Mouse (Mus musculus): ENCODE data around the gene Kirrel.

The Kirrel gene

DNA sequence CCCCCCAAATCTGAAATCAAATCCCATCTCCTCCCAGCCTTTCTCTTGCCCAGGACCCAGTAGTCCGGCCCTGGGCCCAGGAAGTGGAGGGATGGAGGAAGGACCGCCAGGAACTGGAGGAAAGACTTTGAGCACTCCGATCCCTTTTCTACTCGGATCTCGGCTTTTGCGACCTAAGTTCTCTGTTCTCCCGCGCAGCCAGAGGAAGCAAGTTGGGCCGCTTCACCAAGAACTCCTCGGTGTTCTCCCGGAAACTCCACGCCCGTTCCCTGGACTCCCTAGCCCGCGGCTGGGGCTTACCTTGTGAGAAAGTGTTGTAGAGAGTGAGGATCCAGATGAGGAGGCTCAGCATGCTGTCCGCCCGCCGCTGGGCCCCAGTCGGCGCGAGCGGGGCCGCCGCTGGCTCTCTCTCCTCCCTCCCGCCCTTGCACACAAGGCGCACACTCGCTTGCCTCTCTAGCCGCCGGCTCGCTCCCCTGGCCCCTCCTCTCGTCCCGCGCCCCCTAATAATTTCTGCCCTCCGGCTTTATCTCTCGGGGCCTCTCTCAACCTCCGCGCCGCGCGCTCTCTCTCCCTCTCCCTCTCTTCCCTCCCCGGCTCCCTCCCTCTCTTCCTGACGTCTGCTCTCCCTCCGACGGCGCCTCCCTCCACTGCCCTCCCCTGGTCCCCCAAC is at the start of gene Kirrel:
Gene Kirrel (minus strand): TSS at position 652 of the 673 bp plus-strand sequence.
- no peak for DNase-seq (ENCODE audit: low read depth in 2 of 2, low spot score in 2 of 2)

DNA sequence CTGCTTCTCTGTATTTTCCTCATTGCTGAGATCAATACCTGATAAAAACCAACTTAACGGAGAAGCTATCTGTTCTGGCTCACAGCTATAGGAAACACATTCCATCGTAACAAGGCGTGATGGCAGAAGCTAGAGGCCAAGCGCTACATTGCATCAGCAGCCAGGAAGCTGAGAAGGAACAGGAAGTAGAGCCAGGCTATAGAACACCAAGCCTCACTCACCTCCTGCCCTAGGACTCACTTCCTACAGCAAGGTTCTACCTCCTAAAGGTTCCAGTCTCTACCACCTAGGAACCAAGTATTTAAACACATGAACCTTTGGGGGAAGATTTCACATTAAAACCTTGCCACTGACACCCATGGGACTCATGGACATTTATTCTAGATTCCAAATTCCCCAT is 49.1 kb upstream of the Kirrel start:
- no peak for DNase-seq (ENCODE audit: low read depth in 2 of 2, low spot score in 2 of 2)

DNA sequence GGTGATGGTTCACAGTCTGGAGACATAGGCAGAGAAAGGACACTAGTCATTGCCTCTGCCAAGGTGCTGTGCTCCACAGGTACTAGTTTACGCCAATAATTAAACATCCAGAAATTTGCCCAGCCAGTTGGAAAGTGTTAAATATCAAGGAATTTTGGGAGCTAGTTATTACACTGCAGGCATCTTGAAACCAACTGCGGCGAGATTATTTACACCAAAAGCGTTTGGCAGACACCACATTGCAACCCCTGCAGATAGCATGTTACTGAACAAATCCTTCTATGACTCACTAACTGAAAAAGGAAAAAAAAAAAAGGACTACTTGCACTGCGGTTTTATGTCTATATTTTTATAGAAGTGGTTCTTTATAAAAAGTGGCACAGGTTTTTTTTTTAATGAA is 47.8 kb upstream of the Kirrel start:
- DNase-seq (ENCODE audit: low read depth in 2 of 2, low spot score in 2 of 2): no peak

DNA sequence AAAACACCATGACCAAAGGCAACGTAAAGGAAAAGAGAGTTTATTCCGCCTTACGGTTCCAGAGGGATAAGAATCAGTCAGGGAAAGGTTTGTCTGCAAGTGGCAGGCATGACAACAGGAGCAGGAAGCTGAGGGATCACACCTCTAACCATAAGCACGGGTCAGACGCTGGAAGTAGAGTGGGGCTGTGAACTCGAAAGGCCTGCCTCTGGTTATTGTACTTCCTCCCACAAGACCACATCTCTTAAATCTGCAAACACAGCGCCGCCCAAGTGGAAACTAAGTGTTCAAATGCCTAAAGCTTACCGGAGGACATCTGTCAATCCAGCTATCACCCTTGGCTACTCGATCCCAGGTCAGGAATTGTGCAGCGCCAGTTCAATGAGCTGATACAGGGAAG is 40.6 kb upstream of the Kirrel start:
- DNase-seq (ENCODE audit: low read depth in 2 of 2, low spot score in 2 of 2): no peak

DNA sequence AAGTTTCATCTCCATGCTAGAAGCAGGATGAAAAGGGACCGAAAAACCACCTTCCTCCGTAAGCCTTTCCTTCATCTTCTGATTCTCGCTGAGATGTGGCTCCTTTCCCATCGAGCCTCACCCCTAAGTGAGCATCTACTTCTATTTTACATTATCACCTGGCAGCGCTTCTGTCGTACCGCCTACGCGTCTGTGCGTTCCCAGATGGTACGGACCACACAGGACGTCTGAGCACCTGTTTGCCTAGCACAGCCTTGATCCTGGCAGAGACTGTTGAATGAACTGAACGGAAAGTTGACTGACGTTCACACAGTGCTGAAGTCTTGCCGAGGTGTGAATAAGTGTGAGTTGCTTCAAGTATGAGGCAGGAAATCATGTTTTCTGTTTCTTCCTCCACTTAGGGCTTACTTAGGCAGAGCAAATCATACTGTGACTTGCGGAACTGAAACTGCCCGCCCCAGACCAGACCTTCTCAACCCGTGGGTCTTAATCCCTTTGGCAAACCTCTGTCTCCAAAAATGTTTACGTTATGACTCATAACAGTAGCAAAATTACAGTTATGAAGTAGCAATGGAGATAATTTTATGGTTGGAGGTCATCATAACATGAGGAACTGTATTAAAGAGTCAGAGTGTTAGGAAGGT is 39.8 kb upstream of the Kirrel start:
- no peak for DNase-seq (ENCODE audit: low read depth in 2 of 2, low spot score in 2 of 2)

DNA sequence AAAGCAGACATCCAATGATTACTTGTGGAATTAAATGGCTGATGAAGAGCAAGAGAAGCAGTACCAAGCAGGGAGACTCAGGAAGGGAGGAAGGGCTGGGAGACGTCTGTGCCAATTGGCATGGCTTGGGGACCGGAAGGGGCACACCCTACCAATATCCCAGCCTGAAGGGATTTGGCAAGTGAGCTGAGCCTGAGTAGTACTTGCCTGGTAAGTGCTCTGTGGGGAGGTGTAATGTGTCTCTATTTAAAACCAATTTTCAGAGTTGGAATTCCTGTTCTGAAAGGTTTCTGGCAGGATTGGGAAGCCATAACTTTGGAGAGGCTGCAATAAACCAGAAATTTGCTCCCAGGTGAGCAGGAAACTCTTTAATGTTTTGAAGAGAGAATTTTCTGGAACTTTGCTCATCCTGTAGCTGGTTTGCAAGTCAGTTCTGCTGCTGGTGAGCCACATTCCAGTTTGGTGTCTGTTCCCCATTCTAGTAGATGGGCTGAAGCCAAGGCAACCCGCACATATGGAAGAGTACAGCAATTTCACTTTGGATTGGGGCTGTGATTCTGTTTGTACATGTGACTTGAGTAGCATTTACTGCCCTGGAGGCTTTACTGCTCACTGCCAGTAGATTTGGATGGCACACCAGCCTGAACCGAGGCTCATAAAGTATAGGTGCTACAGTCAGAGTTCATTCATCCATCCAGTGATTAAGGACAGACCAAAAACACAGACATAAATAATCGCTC is 32.0 kb upstream of the Kirrel start:
- DNase-seq (ENCODE audit: low read depth in 2 of 2, low spot score in 2 of 2): no peak

DNA sequence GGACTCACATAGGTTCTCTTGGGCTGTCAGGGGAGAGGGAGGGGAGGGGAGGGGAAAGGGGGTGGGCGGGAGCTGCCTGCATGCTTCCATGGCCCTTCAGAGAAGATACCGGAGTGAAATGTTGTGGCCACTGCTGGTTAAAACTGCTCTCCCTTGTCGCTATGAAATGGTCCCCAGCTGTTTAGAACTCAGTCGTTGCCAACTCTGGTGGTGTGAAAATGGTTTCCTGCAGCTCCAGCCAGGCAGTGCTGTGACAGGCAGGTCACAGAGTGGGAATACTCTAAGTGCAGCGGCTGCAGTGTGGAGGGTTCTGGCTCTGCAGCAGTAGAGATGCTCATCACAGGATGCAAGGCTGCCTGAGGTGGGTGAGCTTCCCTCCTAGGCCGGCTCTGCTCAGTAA is 22.1 kb upstream of the Kirrel start:
- DNase-seq (ENCODE audit: low read depth in 2 of 2, low spot score in 2 of 2): no peak

DNA sequence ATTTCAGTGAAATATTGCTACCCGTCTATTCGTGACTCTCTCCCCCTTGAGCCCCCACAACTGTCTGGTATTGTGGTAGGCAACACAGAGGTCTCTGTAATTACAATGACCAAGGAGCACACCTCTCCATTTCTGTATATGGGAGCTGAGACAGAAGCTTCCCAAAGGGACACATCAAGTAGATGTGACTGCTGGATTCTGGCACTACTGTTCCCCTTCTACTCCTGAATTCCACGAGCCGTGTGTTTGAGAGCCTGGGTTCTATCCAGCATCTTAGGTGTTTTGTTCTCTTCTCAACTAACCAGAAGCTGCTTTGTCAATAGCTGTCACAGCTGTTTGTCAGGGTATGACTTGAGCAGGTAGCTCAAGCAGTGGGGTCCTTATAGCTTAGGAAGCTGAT is 20.5 kb upstream of the Kirrel start:
- DNase-seq (ENCODE audit: low read depth in 2 of 2, low spot score in 2 of 2): no peak

DNA sequence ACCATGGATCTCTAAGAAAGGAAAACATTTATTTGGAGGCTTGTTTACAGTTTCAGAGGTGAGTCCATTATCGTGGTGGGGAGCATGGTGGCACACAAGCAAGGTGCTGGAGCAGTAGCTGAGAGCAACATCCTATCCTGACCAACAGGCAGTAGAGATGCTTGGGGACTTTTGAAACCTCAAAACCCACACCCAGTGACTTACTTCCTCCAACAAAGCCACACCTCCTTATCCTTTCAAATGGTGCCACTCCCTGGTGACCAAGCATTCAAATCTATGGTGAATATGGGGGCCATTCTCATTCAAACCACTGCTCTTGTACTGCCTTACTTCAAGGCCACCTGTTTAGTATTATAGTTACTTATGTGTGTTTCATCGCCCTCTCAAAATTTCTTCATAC is 20.0 kb upstream of the Kirrel start:
- DNase-seq (ENCODE audit: low read depth in 2 of 2, low spot score in 2 of 2): no peak

DNA sequence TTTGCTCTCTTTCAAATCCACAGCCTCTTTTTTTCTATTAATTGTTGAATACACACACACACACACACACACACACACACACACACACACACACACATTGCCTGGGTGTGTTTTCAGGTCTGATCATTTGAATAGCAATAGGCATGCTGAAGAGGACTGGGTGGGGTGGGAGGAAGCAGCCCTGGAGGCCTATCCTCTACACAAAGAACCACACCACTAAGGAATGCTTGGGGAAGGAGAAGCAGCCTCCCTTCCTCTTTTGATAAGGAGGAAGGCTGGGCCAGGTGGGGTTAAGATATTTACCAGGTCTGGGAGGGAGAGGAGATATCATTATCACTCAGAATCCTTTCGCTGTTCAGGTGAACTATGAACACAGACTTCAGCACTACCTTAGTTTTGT is 19.2 kb upstream of the Kirrel start:
- no peak for DNase-seq (ENCODE audit: low read depth in 2 of 2, low spot score in 2 of 2)

DNA sequence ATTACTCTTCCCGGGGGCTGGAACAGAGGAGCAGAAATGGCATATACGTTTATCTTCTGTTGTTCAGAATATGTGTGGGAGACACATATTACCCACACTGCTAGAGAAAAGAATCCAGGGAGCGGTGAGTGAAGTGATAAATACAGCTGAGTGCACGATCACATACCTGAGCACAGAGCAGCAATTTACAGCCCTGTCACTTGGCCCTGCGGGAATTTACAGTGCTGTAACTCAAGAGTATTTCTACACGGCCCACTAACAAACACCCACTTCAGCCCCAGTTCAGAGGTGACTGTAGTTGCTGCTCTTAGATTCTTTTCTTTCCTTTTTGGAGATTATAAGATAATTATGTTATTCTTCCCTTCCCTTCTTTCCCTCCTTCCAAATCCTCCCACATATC is 18.8 kb upstream of the Kirrel start:
- DNase-seq (ENCODE audit: low read depth in 2 of 2, low spot score in 2 of 2): no peak

DNA sequence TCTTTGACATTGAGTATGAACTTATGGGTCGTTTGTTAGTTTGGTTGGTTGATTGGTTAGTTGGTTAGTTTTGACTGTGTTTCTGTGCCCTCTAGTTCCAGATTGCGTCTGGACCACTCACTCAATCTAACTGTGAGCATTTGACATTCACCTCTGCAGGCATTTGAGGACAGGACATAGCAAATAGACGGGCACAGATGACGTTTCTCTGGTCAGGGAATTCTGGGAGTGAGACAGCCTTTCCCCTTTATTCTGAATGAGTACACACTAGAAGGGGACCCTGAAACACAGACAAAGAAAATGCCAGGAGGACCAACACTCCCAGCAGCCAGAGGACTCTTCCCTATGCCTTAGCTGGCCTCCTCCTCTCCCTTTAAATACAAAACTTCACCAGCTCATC is 2.1 kb upstream of the Kirrel start:
- no peak for DNase-seq (ENCODE audit: low read depth in 2 of 2, low spot score in 2 of 2)

DNA sequence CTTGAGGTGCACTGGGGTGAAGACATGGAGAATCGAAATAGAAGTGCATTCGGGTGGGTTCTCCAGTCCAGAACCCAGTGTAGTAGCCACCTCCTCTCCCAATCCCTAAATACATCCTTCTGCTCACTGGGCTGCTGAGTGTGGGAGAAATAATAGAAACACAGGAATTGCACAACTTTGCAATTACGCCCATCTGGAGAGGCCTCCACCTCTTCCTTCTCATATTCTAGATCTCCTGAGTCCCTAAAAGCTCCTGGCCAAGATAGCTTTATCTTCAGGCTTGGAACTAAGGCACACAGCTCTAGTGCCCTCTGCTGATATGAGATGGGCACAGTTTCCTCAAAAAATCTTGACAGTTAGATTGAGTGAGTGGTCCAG is 880 bp upstream of the Kirrel start:
- no peak for DNase-seq (ENCODE audit: low read depth in 2 of 2, low spot score in 2 of 2)

DNA sequence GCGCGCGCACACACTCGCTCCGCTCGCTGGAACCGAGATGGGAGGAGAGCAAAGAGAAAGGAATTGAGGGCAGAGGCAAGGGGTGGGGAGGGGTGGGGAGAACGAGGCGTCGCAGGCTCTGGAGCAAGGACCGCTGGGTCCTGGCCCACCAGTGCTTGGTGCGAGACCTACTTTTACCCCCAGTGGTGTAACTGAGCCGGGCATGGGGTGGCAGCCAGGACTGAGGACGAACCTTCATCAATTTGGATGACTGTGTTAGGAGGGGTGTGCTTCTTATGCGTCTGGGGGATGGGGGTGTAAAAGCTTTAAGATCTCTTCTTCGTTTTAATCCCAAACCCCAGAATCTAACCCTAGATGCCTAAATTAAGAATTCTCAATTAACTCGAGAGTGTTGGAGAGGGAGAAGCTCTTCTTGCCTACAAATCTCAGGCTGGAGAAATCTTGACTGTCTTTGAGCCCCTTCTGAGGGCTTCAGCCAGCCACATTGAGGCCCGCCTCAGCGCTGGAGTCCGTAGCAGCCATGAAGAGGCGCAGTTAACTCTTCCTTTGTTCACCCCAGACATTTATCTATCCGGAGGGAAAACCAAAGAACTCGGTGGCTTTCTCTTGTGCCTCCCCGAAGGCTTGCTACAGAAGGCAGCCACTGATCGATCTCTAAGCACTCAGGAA is 356 bp upstream of the Kirrel start:
- DNase-seq (ENCODE audit: low read depth in 2 of 2, low spot score in 2 of 2): no peak

DNA sequence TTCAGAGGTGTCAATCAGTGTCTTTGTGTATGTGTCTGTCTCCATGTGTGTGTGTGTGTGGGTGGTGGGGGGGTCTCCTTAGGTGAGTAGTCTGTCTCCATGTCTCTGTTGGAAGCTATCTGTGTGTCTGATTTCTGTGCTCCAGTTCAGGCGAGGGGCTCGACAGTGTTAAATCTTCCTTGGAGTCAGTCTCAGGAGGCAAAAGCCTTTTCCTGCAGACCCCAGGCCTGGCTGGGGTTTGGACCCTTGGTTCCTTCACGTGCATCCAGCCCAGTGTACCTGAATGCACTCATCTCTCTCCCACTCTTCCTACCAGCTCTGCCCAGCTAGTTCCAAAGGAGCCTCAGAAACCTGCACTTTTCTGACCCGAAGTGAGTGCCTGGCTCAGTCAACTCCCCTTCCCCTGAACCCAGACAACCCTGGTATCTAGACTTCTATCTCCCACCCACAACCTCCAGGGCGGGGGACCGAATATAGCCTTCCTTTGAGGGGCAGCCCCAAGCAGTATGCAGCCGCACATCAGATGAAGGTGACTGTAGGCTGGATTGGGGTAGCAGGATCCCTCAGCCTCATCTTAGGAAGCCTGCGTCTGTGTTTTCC is 961 bp downstream of the Kirrel start:
- no peak for DNase-seq (ENCODE audit: low read depth in 2 of 2, low spot score in 2 of 2)

DNA sequence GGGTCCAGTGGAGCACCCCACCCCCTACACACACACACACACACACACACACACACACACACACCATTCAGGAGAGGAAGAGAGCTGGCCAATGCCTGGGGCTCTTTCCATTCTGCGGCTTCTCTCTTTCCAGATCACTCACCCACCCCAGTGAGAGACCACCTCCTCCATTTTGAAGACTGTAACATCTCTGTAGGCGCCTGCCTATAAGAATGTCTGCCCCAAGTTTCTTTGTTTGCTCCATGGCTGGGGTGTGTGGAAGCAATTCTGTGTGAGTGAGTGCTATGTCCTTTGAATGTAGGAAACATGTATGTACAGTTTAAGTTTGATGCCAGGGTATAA is 1.5 kb downstream of the Kirrel start:
- no peak for DNase-seq (ENCODE audit: low read depth in 2 of 2, low spot score in 2 of 2)

DNA sequence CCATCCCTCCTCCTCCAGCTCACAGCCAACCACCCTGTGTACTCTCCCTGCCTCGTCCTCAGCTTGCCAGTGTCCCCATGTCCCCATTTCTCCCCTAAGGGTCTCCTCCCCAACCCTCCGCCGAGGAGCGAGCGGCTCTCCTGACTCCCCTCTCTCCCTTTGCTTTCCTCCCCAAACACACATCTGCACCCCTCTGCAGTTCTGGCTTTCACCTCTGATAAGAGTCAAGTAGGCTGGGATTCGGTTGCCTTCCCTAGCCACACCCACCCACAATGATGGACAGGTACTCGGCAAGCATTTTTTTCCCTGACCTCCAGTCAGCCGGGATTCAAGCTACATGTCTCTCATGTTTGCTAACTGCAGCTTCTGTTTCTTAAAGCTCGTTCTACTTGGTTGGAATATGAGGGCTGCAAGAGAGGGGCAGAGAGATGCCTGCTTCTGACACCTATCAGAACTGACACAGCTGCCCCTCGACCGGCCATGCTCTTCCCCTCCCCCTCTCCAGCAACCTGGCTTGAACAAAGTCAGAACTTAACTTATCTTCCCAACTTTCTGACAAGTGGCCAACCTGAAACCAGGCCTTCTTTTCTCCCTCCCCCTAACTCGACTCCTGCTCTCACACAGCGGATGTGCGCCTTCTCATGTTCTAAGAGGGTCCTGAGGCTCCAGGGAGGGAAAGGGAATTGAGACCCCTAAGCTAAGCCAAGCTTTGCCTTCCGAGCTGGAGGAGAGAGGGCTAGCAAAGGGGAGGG is 2.0 kb downstream of the Kirrel start:
- no peak for DNase-seq (ENCODE audit: low read depth in 2 of 2, low spot score in 2 of 2)

DNA sequence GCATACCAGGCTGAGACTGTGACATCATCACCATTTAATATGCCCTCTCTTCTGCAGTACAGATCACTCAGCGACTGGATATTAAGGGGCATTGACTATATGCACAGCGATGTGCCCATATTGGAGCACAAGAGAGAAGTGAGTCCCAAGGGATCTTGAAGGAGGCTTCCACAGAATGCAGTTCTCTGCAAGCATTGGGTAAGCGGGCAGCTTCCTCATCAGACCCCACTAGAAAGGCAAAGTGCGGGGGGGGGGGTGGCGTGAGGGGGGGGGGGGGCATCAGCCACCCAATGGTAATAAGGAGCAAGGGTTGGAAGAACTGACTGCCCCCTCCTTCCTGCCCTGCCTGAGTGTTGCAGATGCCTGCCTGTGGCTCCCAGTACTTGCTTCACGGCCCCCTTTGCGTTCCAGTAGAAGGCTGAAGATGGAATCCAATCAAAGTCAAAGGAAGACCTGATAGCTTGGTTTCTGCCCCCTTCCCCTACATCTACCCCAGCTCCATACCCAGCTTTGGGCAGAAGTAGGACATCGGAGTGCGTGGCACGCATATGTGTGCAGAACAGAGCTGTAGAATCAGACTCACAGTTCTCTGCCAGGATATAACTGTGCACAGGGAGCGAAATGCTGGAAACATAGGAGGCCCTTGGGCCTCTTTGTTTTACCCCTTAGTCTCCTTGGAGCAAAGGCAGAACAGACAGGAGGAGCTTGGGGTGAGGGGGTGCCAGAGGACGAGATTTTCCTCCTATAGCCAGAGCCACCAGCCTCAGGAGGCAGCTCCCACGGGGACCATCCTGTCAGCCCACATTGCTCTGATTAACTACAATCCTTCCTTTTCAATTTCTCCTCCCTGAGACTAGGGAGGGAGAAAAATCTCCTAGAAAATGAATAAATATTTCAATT is 3.1 kb downstream of the Kirrel start:
- DNase-seq (ENCODE audit: low read depth in 2 of 2, low spot score in 2 of 2): no peak

DNA sequence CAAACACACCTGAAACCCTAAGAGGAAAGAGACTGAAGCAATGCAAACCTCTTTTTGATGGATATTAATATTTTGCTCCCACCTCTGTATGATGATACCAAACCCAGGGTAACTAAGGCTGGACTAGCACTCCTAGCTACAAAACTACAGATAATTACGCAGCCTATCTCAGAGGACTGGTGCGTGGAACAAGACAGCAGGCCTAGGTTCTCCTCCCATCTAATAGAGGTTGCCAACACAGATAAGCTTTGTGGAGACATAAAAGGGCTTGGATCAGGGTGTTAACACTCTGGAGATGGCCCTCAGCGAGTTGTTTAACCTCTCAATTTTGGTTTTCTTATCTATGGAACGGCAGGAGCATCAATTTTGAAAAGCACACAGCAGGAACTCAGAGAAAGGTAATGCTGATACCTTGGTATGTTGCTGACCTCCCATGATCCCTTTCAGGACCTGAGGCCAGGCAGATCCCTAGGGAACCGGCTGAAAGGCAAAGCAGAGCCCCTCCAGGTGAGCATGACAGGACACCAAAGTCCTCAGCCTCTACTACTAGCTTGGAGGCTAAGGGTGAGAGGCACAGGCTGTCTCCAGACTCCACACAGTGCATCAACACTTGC is 5.0 kb downstream of the Kirrel start:
- no peak for DNase-seq (ENCODE audit: low read depth in 2 of 2, low spot score in 2 of 2)

DNA sequence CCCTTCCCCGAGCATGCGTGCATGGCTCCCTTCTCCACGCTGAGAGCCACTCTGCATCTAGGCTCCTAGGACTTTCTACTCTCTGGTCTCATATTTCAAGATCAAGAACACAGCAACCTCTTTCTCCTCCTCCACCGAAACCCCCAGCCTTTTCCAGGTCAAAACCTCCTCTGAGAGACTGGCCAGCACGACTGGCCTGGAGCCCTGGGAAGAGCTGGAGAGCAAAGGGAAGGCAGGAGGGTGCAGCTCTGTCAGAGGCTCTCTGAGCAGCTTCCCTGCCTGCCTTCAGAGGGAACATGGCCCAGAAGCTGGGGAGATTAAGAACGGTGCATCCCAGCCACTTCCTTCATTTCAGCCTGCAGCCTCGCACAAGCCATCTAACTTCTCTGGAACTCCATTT is 5.8 kb downstream of the Kirrel start:
- no peak for DNase-seq (ENCODE audit: low read depth in 2 of 2, low spot score in 2 of 2)

Measured in CD8-positive naive resting alpha-beta T cell, adult 2 months (primary cell).